In genomic region chr11:95858528-95859467, GRCm38 (mm10) we compare ENCODE assay signal across 8 mouse cellular contexts. TPM values are rescaled to one million over a fixed set of nuclear protein-coding genes. Genes with fewer than 3 reads are reported as not detected.
DNase-seq lines count a peak whose midpoint lies in the region; ATAC-seq lines count a peak whose summit lies in the region.

No protein-coding gene starts in this region.

- H3K9me3 ChIP-seq in intestine, embryonic 14.5 days (ENCODE audit: control insufficient read depth, low read length): no peaks in the 10 kb centered on the region

- no peaks in the 10 kb centered on the region for H3K36me3 ChIP-seq in intestine, embryonic 14.5 days (ENCODE audit: control insufficient read depth, insufficient read depth, low read length)

- peak; percentile 97 for ATAC-seq in intestine, embryonic 14.5 days (replicated peaks; ENCODE audit: low FRiP score, low TSS enrichment, low read depth)

- H3K4me2 ChIP-seq in intestine, embryonic 14.5 days (ENCODE audit: low read length): peak overlapping the region; percentile 82

- H3K9ac ChIP-seq in intestine, embryonic 14.5 days (ENCODE audit: low read length): peak overlapping the region; percentile 66

- peaks cover 13% of the 10 kb centered on the region for H3K4me1 ChIP-seq in intestine, embryonic 14.5 days (replicated peaks; ENCODE audit: control insufficient read depth, insufficient read depth, low read length)

- intact Hi-C loops in left cerebral cortex, postnatal 14 days (cut with DNase I): no loop called here

- no peaks in the 10 kb centered on the region for H3K27me3 ChIP-seq in intestine, embryonic 14.5 days (replicated peaks; ENCODE audit: control insufficient read depth, insufficient read depth, low read length)

- H3K4me3 ChIP-seq in intestine, embryonic 14.5 days (ENCODE audit: low read depth, low read length): peak overlapping the region; percentile 84

- H3K27ac ChIP-seq in intestine, embryonic 14.5 days (ENCODE audit: low read depth): peak overlapping the region; percentile 94

- DNase-seq in adrenal gland, adult 18-20 months (ENCODE audit: low spot score in 2 of 2): peak; percentile 98 to 99
- DNase-seq in embryo, embryonic 11 days: peak; percentile 98
- DNase-seq in gastrocnemius, postnatal 25 days: peak; percentile 99
- peak; percentile 99 for DNase-seq in intestine, embryonic 14.5 days (ENCODE audit: low spot score)
- DNase-seq in left cerebral cortex, postnatal 14 days (ENCODE audit: low spot score in 2 of 2): peak; percentile 97 to 100
- DNase-seq in mesoderm, embryonic 11.5 days (ENCODE audit: low read depth, low spot score): peak; percentile 98
- peak; percentile 95 to 97 for DNase-seq in right cerebral cortex, postnatal 36 days (ENCODE audit: low spot score in 2 of 2)
- peak; percentile 99 for DNase-seq in yolk sac, embryonic 10.5 days (ENCODE audit: low spot score)

- WGBS in intestine, embryonic 14.5 days: under 1% methylated on average over 58 of the region's 58 CpGs

RNA-seq across cellular contexts. Expression of gene Abi3, which starts 16.5 kb away (rescaled TPM):
- total RNA-seq in adrenal gland, adult 18-20 months (2021): 10 to 100 TPM; 13.9 to 15.4 TPM
- total RNA-seq in gastrocnemius, postnatal 25 days (2021): 1 to 10 TPM; 2.2 to 3.2 TPM
- 4.8 TPM in 2 replicates for polyA plus RNA-seq in intestine, embryonic 14.5 days (2014; fragmentation: Nextera tagmentation; extraction: Ambion mirVana)
- 1 to 10 TPM; 4.8 to 6.3 TPM for total RNA-seq in left cerebral cortex, postnatal 14 days (2021)

RNA-seq across cellular contexts. Expression of gene Gngt2, which starts 21.8 kb away (rescaled TPM):
- 10 to 100 TPM; 23.9 to 29.2 TPM for total RNA-seq in adrenal gland, adult 18-20 months (2021)
- 1 to 10 TPM; 5.2 to 6.1 TPM for total RNA-seq in gastrocnemius, postnatal 25 days (2021)
- 17.2 and 19.1 TPM in 2 replicates for polyA plus RNA-seq in intestine, embryonic 14.5 days (2014; fragmentation: Nextera tagmentation; extraction: Ambion mirVana)
- total RNA-seq in left cerebral cortex, postnatal 14 days (2021): 1 to 10 TPM; 2.5 to 3.2 TPM

RNA-seq across cellular contexts. Expression of gene Phospho1, which starts 34.5 kb away (rescaled TPM):
- 100 to 1,000 TPM; 202 to 415 TPM for total RNA-seq in adrenal gland, adult 18-20 months (2021)
- 100 to 1,000 TPM; 288 to 335 TPM for total RNA-seq in gastrocnemius, postnatal 25 days (2021)
- 0.39 TPM in 1 of 2 replicates, not detected in the other for polyA plus RNA-seq in intestine, embryonic 14.5 days (2014; fragmentation: Nextera tagmentation; extraction: Ambion mirVana)
- total RNA-seq in left cerebral cortex, postnatal 14 days (2021): 10 to 100 TPM; 34.7 to 35.2 TPM

RNA-seq across cellular contexts. Expression of gene B4galnt2, which starts 55.9 kb away (rescaled TPM):
- not detected for total RNA-seq in adrenal gland, adult 18-20 months (2021)
- total RNA-seq in gastrocnemius, postnatal 25 days (2021): not detected
- polyA plus RNA-seq in intestine, embryonic 14.5 days (2014; fragmentation: Nextera tagmentation; extraction: Ambion mirVana): 26.6 and 30.9 TPM in 2 replicates
- total RNA-seq in left cerebral cortex, postnatal 14 days (2021): not detected

Comparison
In these comparisons a context has a peak if more than half of its experiments do, and no peak if none do; other contexts are left out.
1. Peak in every context shown above with its lines: DNase-seq, ATAC-seq, H3K4me3 ChIP-seq and H3K27ac ChIP-seq.
2. RNA of gene Phospho1, which starts 34.5 kb away (total RNA-seq): 202 to 415 TPM in adrenal gland, adult 18-20 months and 288 to 335 TPM in gastrocnemius, postnatal 25 days; 34.7 to 35.2 TPM in left cerebral cortex, postnatal 14 days; every median in the first group is over 4 times any median in the second.